Mouse (Mus musculus) liver, embryonic 14.5 days (tissue): ENCODE measurements at regions not wholly inside any gene's neighbourhood (a gene's known extent, or its start where the extent isn't known, plus 50 kb on each side); places are given as distances from the start of the nearest gene placed in this dataset.

Experiments
- CTCF ChIP-seq: IDR thresholded peaks from 2 replicates; pipeline ENCODE4 v1.5.1; 2016; ENCODE audit warnings: antibody characterized with exemption, low read depth, control low read depth
- EP300 ChIP-seq: IDR thresholded peaks from 2 replicates; pipeline ENCODE4 v1.6.1; 2016; ENCODE audit warnings: antibody characterized with exemption, low read depth

GRCm38 (mm10) chr7:136813691-136814325, 80.6 kb upstream of the Mgmt start:
- no peak for TF ChIP-seq EP300
- no peak for TF ChIP-seq CTCF
